Mouse (Mus musculus) forelimb bud, embryonic 11.5 days (tissue): ENCODE results near the gene Gm20388.

Source experiments
- DNase-seq: peaks from one replicate; pipeline ENCODE4 v3.0.0-alpha.2; 2012; ENCODE audit warnings: low read depth, low spot score

Gene Gm20388

GRCm38 (mm10) chr8:120538397-120539240 lies 628.0 kb downstream of the Gm20388 start:
- DNase-seq, result no peak

- no peak for DNase-seq
Measured at GRCm38 (mm10) chr8:120539381-120539774, 628.7 kb downstream of the Gm20388 start.

GRCm38 (mm10) chr8:120539775-120540625 lies 629.4 kb downstream of the Gm20388 start:
- no peak for DNase-seq

- no peak for DNase-seq
Measured at GRCm38 (mm10) chr8:120542995-120543394, 632.4 kb downstream of the Gm20388 start.

GRCm38 (mm10) chr8:120543416-120544055 lies 632.9 kb downstream of the Gm20388 start:
- no peak for DNase-seq

GRCm38 (mm10) chr8:120544155-120544554 lies 633.5 kb downstream of the Gm20388 start:
- DNase-seq, result no peak

GRCm38 (mm10) chr8:120547562-120547961 lies 636.9 kb downstream of the Gm20388 start:
- DNase-seq, result no peak

GRCm38 (mm10) chr8:120548313-120548761 lies 637.7 kb downstream of the Gm20388 start:
- peak; percentile 20 for DNase-seq

- peak; percentile 31 for DNase-seq
Measured at GRCm38 (mm10) chr8:120549321-120549921, 638.8 kb downstream of the Gm20388 start.

GRCm38 (mm10) chr8:120549922-120550321 lies 639.3 kb downstream of the Gm20388 start:
- peak; percentile 38 for DNase-seq

- DNase-seq, result no peak
Measured at GRCm38 (mm10) chr8:120550430-120550829, 639.8 kb downstream of the Gm20388 start.

GRCm38 (mm10) chr8:120550937-120551676 lies 640.5 kb downstream of the Gm20388 start:
- no peak for DNase-seq

- DNase-seq, result no peak
Measured at GRCm38 (mm10) chr8:120551677-120551980, 641.0 kb downstream of the Gm20388 start.

- no peak for DNase-seq
Measured at GRCm38 (mm10) chr8:120552509-120552908, 641.9 kb downstream of the Gm20388 start.

- DNase-seq, result no peak
Measured at GRCm38 (mm10) chr8:120553441-120554123, 642.9 kb downstream of the Gm20388 start.

GRCm38 (mm10) chr8:120554466-120555039 lies 643.9 kb downstream of the Gm20388 start:
- no peak for DNase-seq

GRCm38 (mm10) chr8:120556198-120556892 lies 645.7 kb downstream of the Gm20388 start:
- no peak for DNase-seq

- no peak for DNase-seq
Measured at GRCm38 (mm10) chr8:120557170-120557965, 646.7 kb downstream of the Gm20388 start.

- DNase-seq, result no peak
Measured at GRCm38 (mm10) chr8:120558162-120558561, 647.5 kb downstream of the Gm20388 start.
